18 mouse cellular contexts compared by ENCODE assay signal in genomic region chr11:10309023-10309720, GRCm38 (mm10).
"Had no signal": no experiment of that assay in that cellular context is flagged by ENCODE, and none has a peak within 500 bp of the region (broad histone marks: within the 10 kb centered on the region; RNA-seq: fewer than 3 reads in every experiment).

No protein-coding gene starts in this region.

- H3K36me3 ChIP-seq: limb, embryonic 12.5 days; liver, embryonic 15.5 days; midbrain, embryonic 12.5 days; neural tube, embryonic 12.5 days had no signal

- H3K9ac ChIP-seq: limb, embryonic 12.5 days; liver, embryonic 15.5 days; midbrain, embryonic 12.5 days; neural tube, embryonic 12.5 days had no signal

- H3K9me3 ChIP-seq: limb, embryonic 12.5 days; liver, embryonic 15.5 days; megakaryocyte, embryonic 14.5 days; midbrain, embryonic 12.5 days; neural tube, embryonic 12.5 days had no signal

- H3K4me1 ChIP-seq: limb, embryonic 12.5 days; liver, embryonic 15.5 days; megakaryocyte, embryonic 14.5 days; midbrain, embryonic 12.5 days; neural tube, embryonic 12.5 days had no signal

- H3K27ac ChIP-seq: hindbrain, postnatal 0 days; limb, embryonic 12.5 days; liver, embryonic 15.5 days; midbrain, embryonic 12.5 days; neural tube, embryonic 12.5 days had no signal

- H3K4me2 ChIP-seq: limb, embryonic 12.5 days; liver, embryonic 11.5 days; liver, embryonic 15.5 days; midbrain, embryonic 12.5 days; neural tube, embryonic 12.5 days had no signal

- H3K27me3 ChIP-seq: limb, embryonic 12.5 days; liver, embryonic 15.5 days; megakaryocyte, embryonic 14.5 days; midbrain, embryonic 12.5 days; neural tube, embryonic 12.5 days had no signal

- ATAC-seq: hindbrain, postnatal 0 days; lung, postnatal 0 days had no signal

- DNase-seq: kidney, adult 11 months; kidney, adult 9 months; kidney, postnatal 14 days; layer of hippocampus, adult 9-11 months; layer of hippocampus, postnatal 36 days; lung, adult 2 months; lung, postnatal 36 days; thymus, adult 2 months; thymus, postnatal 25 days had no signal

- H3K4me3 ChIP-seq: limb, embryonic 12.5 days; liver, embryonic 15.5 days; megakaryocyte, embryonic 14.5 days; midbrain, embryonic 12.5 days; myocyte; neural tube, embryonic 12.5 days had no signal
